Mouse (Mus musculus): ENCODE data around the gene Ppat. TPM values are rescaled to one million over a fixed set of nuclear protein-coding genes. Genes with fewer than 3 reads are reported as not detected.

Gene Ppat
- polyA plus RNA-seq, 1 experiment: 6.9 TPM

DNA sequence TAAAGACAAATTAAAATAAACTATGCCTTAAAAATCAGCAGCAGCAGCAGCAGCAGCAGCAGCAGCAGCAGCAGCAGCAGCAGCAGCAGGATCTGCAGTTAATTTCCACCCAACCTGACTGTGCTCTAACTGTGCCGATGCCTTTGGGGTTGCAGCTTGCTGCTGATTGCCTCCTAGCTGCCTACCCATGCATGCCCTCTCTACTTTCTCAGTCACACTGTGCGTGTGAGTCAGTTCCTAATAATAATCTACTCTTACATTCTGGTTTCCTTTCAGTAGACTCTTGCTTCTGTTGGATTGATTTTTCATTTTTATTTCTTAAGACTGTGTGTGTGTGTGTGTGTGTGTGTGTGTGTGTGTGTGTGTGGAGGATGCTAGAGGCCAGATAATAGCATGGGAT is 58.3 kb downstream of the Ppat start:
- Histone ChIP-seq H3K36me3 (ENCODE audit: control insufficient read depth, insufficient read depth) (peaks cover 8% of the 10 kb centered on the region), H3K27me3 (ENCODE audit: control insufficient read depth, insufficient read depth, insufficient read length) (no peaks in the 10 kb centered on the region), H3ac (ENCODE audit: control insufficient read depth, insufficient read length) (no peak overlapping the region), H3K79me2 (ENCODE audit: control insufficient read depth, insufficient read depth) (no peaks in the 10 kb centered on the region), H3K4me3 (no peak overlapping the region), H3K4me2 (ENCODE audit: low read depth) (no peak overlapping the region)
- TF ChIP-seq POLR2A (IDR thresholded peaks at IDR 0.05; ENCODE audit: insufficient read length, low read depth): no peak
- TF ChIP-seq USF1 (IDR thresholded peaks at IDR 0.05; ENCODE audit: low read depth): no peak
- TF ChIP-seq MYOD1 (IDR thresholded peaks at IDR 0.05; ENCODE audit: control insufficient read depth in 1 of 3, insufficient read length in 2 of 3, low read depth in 2 of 3): no peak
- no peak for TF ChIP-seq E2F4 (IDR thresholded peaks at IDR 0.05; ENCODE audit: insufficient read depth)
- TF ChIP-seq POLR2AphosphoS2 (IDR thresholded peaks at IDR 0.05; ENCODE audit: insufficient read length, low read depth): no peak
- TF ChIP-seq TCF12 (IDR thresholded peaks at IDR 0.05; ENCODE audit: insufficient read depth, poor library complexity, severe bottlenecking): no peak
- no peak for TF ChIP-seq MYOG (IDR thresholded peaks at IDR 0.05; ENCODE audit: control insufficient read depth in 1 of 3, insufficient read depth in 1 of 3, insufficient read length in 2 of 3, low read depth in 2 of 3)
- no peak for TF ChIP-seq TCF3 (IDR thresholded peaks at IDR 0.05; ENCODE audit: insufficient read length, low read depth)
- TF ChIP-seq MAX (IDR thresholded peaks at IDR 0.05; ENCODE audit: low read depth): no peak
- no peak for TF ChIP-seq CEBPB (IDR thresholded peaks at IDR 0.05; ENCODE audit: insufficient read depth, poor library complexity, severe bottlenecking)
- TF ChIP-seq SRF (IDR thresholded peaks at IDR 0.05; ENCODE audit: control insufficient read depth, insufficient read length, low read depth): no peak
- no peak for TF ChIP-seq REST (IDR thresholded peaks at IDR 0.05; ENCODE audit: insufficient read depth, insufficient read length)

DNA sequence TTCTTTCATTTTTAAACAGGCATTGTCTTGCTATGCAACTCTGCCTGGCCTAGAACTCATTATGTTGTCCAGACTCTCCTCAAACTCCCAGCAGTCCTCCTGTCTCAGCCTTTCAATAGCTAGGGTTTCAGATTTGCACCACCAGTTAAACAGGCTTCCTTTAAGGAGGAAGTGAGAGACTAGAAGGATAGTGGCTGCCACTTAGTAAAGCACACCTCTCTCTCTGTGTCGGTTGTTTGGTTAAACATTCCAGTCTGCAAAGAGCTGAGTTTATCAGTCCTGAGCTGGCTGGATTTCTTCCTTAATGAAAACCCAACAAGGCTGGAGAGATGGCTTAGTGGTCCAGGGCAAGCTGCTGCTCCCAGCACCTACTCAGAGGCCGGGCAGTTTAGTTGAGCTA is 58.8 kb downstream of the Ppat start:
- Histone ChIP-seq H3K4me2 (ENCODE audit: low read depth) (no peak overlapping the region), H3K27me3 (ENCODE audit: control insufficient read depth, insufficient read depth, insufficient read length) (no peaks in the 10 kb centered on the region), H3ac (ENCODE audit: control insufficient read depth, insufficient read length) (no peak overlapping the region), H3K4me3 (no peak overlapping the region), H3K36me3 (ENCODE audit: control insufficient read depth, insufficient read depth) (peaks cover 8% of the 10 kb centered on the region), H3K79me2 (ENCODE audit: control insufficient read depth, insufficient read depth) (no peaks in the 10 kb centered on the region)
- TF ChIP-seq REST (IDR thresholded peaks at IDR 0.05; ENCODE audit: insufficient read depth, insufficient read length) (no peak), SRF (IDR thresholded peaks at IDR 0.05; ENCODE audit: control insufficient read depth, insufficient read length, low read depth) (no peak), POLR2A (IDR thresholded peaks at IDR 0.05; ENCODE audit: insufficient read length, low read depth) (no peak), TCF3 (IDR thresholded peaks at IDR 0.05; ENCODE audit: insufficient read length, low read depth) (no peak), MAX (IDR thresholded peaks at IDR 0.05; ENCODE audit: low read depth) (no peak)

DNA sequence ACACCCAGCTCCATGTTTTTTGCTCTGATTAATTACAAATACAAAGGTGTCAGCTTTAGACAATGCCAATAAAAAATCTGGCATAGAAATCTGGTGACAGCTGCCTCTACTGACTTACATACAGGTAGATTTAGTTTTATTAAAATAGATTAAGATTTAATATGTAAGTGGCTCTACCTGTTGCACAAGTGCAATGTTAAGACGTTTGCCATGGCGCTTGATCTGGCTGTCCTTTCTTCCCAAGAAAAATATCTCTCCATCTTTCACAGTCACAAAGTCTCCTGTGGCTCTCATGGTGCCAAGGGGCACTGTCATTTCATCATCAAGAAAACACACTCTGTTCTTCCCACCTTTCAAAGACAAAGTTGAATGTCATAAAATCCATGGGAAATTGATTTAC is 64.4 kb downstream of the Ppat start:
- H3K4me2 ChIP-seq (ENCODE audit: low read depth): no peak overlapping the region
- no peaks in the 10 kb centered on the region for H3K27me3 ChIP-seq (ENCODE audit: control insufficient read depth, insufficient read depth, insufficient read length)
- H3ac ChIP-seq (ENCODE audit: control insufficient read depth, insufficient read length): no peak overlapping the region
- TF ChIP-seq MYOD1 (IDR thresholded peaks at IDR 0.05; ENCODE audit: control insufficient read depth in 1 of 3, insufficient read length in 2 of 3, low read depth in 2 of 3): no peak
- no peak for TF ChIP-seq MAX (IDR thresholded peaks at IDR 0.05; ENCODE audit: low read depth)
- TF ChIP-seq MYOG (IDR thresholded peaks at IDR 0.05; ENCODE audit: control insufficient read depth in 1 of 3, insufficient read depth in 1 of 3, insufficient read length in 2 of 3, low read depth in 2 of 3): no peak
- TF ChIP-seq SRF (IDR thresholded peaks at IDR 0.05; ENCODE audit: control insufficient read depth, insufficient read length, low read depth): no peak
- TF ChIP-seq REST (IDR thresholded peaks at IDR 0.05; ENCODE audit: insufficient read depth, insufficient read length): no peak
- no peak for TF ChIP-seq TCF12 (IDR thresholded peaks at IDR 0.05; ENCODE audit: insufficient read depth, poor library complexity, severe bottlenecking)
- TF ChIP-seq POLR2A (IDR thresholded peaks at IDR 0.05; ENCODE audit: insufficient read length, low read depth): no peak
- no peak for TF ChIP-seq E2F4 (IDR thresholded peaks at IDR 0.05; ENCODE audit: insufficient read depth)
- TF ChIP-seq USF1 (IDR thresholded peaks at IDR 0.05; ENCODE audit: low read depth): no peak
- H3K4me3 ChIP-seq: no peak overlapping the region
- peaks cover 13% of the 10 kb centered on the region for H3K36me3 ChIP-seq (ENCODE audit: control insufficient read depth, insufficient read depth)
- H3K79me2 ChIP-seq (ENCODE audit: control insufficient read depth, insufficient read depth): no peaks in the 10 kb centered on the region

DNA sequence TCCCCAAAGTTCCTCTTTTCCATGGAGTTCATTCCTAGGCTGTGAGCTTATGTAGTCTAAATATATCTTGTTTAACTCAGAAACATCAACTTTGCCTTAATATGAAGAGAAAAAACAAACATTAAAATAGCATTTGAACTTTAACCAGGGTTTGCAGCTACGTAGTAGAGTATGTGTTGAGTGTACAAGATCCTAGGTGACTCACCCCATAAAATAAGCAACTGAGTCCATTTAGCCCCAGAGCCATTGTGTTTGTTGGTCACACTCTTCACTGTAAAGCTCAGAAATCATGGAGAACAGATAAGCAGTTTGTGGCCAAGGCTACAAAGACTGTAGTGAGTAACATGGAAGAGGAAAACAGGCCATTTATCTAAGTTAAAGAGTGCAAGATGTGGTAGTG is 67.3 kb downstream of the Ppat start:
- Histone ChIP-seq H3K79me2 (ENCODE audit: control insufficient read depth, insufficient read depth) (no peaks in the 10 kb centered on the region), H3ac (ENCODE audit: control insufficient read depth, insufficient read length) (no peak overlapping the region), H3K4me3 (no peak overlapping the region), H3K4me2 (ENCODE audit: low read depth) (no peak overlapping the region), H3K36me3 (ENCODE audit: control insufficient read depth, insufficient read depth) (peaks cover 13% of the 10 kb centered on the region), H3K27me3 (ENCODE audit: control insufficient read depth, insufficient read depth, insufficient read length) (no peaks in the 10 kb centered on the region)
- TF ChIP-seq MYOG (IDR thresholded peaks at IDR 0.05; ENCODE audit: control insufficient read depth in 1 of 3, insufficient read depth in 1 of 3, insufficient read length in 2 of 3, low read depth in 2 of 3) (no peak), POLR2AphosphoS2 (IDR thresholded peaks at IDR 0.05; ENCODE audit: insufficient read length, low read depth) (no peak), POLR2A (IDR thresholded peaks at IDR 0.05; ENCODE audit: insufficient read length, low read depth) (no peak)

DNA sequence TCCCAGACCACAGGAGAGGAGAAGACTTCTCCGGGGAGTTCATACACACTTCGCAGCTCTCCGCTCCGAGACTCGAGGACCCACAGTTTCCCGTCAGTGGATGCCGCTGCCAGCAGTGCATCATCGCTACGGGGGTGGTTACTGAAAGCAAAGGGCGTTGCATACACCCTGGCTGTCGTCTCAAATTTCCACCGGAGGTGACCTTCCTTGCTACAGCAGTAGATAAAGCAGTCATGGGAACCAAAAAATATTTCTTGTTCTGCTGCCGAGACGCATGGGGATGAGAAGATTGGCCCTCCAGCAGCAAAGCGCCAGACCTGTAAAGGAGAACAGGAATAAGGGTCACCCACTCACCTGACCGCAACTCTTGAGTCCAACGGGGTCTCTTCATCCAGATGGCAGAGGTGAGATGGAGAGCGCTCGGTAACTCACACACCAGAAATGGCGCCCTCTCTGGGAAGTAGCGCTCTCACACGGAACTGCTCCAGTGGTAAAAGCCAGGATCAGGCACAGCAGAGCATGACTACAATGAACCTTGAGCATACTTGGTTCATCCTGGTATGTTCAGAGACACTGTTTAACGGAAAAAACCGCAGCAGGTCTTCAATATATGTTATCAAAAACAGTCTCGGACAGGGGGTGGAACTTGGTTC is 75.1 kb downstream of the Ppat start:
- TF ChIP-seq POLR2A (IDR thresholded peaks at IDR 0.05; ENCODE audit: insufficient read length, low read depth): no peak
- TF ChIP-seq MAX (IDR thresholded peaks at IDR 0.05; ENCODE audit: low read depth): no peak
- no peak for TF ChIP-seq POLR2AphosphoS2 (IDR thresholded peaks at IDR 0.05; ENCODE audit: insufficient read length, low read depth)
- no peak for TF ChIP-seq MYOG (IDR thresholded peaks at IDR 0.05; ENCODE audit: control insufficient read depth in 1 of 3, insufficient read depth in 1 of 3, insufficient read length in 2 of 3, low read depth in 2 of 3)
- no peak for TF ChIP-seq E2F4 (IDR thresholded peaks at IDR 0.05; ENCODE audit: insufficient read depth)
- no peak for TF ChIP-seq CEBPB (IDR thresholded peaks at IDR 0.05; ENCODE audit: insufficient read depth, poor library complexity, severe bottlenecking)
- TF ChIP-seq TCF12 (IDR thresholded peaks at IDR 0.05; ENCODE audit: insufficient read depth, poor library complexity, severe bottlenecking): no peak
- no peak for TF ChIP-seq SRF (IDR thresholded peaks at IDR 0.05; ENCODE audit: control insufficient read depth, insufficient read length, low read depth)
- TF ChIP-seq USF1 (IDR thresholded peaks at IDR 0.05; ENCODE audit: low read depth): no peak
- TF ChIP-seq REST (IDR thresholded peaks at IDR 0.05; ENCODE audit: insufficient read depth, insufficient read length): no peak
- no peaks in the 10 kb centered on the region for H3K36me3 ChIP-seq (ENCODE audit: control insufficient read depth, insufficient read depth)
- no peak overlapping the region for H3K4me2 ChIP-seq (ENCODE audit: low read depth)
- H3K79me2 ChIP-seq (ENCODE audit: control insufficient read depth, insufficient read depth): no peaks in the 10 kb centered on the region
- H3ac ChIP-seq (ENCODE audit: control insufficient read depth, insufficient read length): no peak overlapping the region
- no peak overlapping the region for H3K4me3 ChIP-seq
- H3K27me3 ChIP-seq (ENCODE audit: control insufficient read depth, insufficient read depth, insufficient read length): no peaks in the 10 kb centered on the region
